In genomic region chr1:62743064-62743694, GRCm38 (mm10) we compare ENCODE assay signal across 8 mouse cellular contexts. TPM values are rescaled to one million over a fixed set of nuclear protein-coding genes. Genes with fewer than 3 reads are reported as not detected.
A peak's percentile ranks its signal among the peaks of the same experiment; 100 is the strongest.
DNase-seq lines count a peak whose midpoint lies in the region; ATAC-seq and TF ChIP-seq lines count a peak whose summit lies in the region.
"Had no signal": no experiment of that assay in that cellular context is flagged by ENCODE, and none has a peak within 500 bp of the region (broad histone marks: within the 10 kb centered on the region; RNA-seq: fewer than 3 reads in every experiment).

No protein-coding gene starts in this region.

- no peaks in the 10 kb centered on the region for H3K36me3 ChIP-seq in testis, adult 2 months (ENCODE audit: control insufficient read depth, insufficient read depth, low read length)
- peaks cover 40% of the 10 kb centered on the region; the same call in 1 of the 2 replicates for H3K36me3 ChIP-seq in embryonic facial prominence, embryonic 15.5 days
- peaks cover 71% of the 10 kb centered on the region for H3K36me3 ChIP-seq in limb, embryonic 13.5 days

- DNase-seq in testis, postnatal 10 days (ENCODE audit: low spot score), result no peak
- DNase-seq in urinary bladder, adult 2 months (ENCODE audit: low spot score), result no peak
- DNase-seq in spleen, postnatal 36 days (ENCODE audit: low spot score in 2 of 2), result no peak
- DNase-seq in cerebellum, postnatal 36 days, result no peak

- no peak overlapping the region for H3K27ac ChIP-seq in testis, adult 2 months (ENCODE audit: control insufficient read depth, insufficient read depth, low read depth, low read length)
- no peak overlapping the region for H3K27ac ChIP-seq in embryonic facial prominence, embryonic 15.5 days (replicated peaks)
- no peak overlapping the region for H3K27ac ChIP-seq in limb, embryonic 13.5 days
- H3K27ac ChIP-seq: heart, embryonic 13.5 days had no signal

- TF ChIP-seq POLR2A in testis, adult 2 months (IDR thresholded peaks at IDR 0.05; ENCODE audit: control insufficient read depth, low read depth, low read length), result no peak

- no peak overlapping the region for H3K9ac ChIP-seq in embryonic facial prominence, embryonic 15.5 days
- no peak overlapping the region for H3K9ac ChIP-seq in limb, embryonic 13.5 days
- H3K9ac ChIP-seq: heart, embryonic 13.5 days had no signal

- 32% methylated on average over 8 of the region's 8 CpGs for WGBS in embryonic facial prominence, embryonic 15.5 days
- WGBS in limb, embryonic 13.5 days, result 30% methylated on average over 8 of the region's 8 CpGs

- no peak overlapping the region for H3K4me2 ChIP-seq in embryonic facial prominence, embryonic 15.5 days (replicated peaks)
- no peak overlapping the region for H3K4me2 ChIP-seq in limb, embryonic 13.5 days (replicated peaks)
- H3K4me2 ChIP-seq: heart, embryonic 13.5 days had no signal

- 0 out of 2 replicates have a peak, but pooled peaks have one; percentile 35 for ATAC-seq in embryonic facial prominence, embryonic 15.5 days (ENCODE audit: insufficient number of reproducible peaks, low FRiP score, low TSS enrichment, low read depth)
- ATAC-seq in limb, embryonic 13.5 days (ENCODE audit: low FRiP score, low read depth), result 0 out of 2 replicates have a peak, but pooled peaks have one; percentile 24

- H3K27me3 ChIP-seq in testis, adult 2 months (ENCODE audit: control insufficient read depth, insufficient read depth, low read length), result no peaks in the 10 kb centered on the region
- H3K27me3 ChIP-seq in embryonic facial prominence, embryonic 15.5 days, result no peaks in the 10 kb centered on the region
- no peaks in the 10 kb centered on the region for H3K27me3 ChIP-seq in limb, embryonic 13.5 days
- H3K27me3 ChIP-seq: heart, embryonic 13.5 days had no signal

- no peak for TF ChIP-seq CTCF in testis, adult 2 months (IDR thresholded peaks at IDR 0.05; ENCODE audit: control insufficient read depth, insufficient read depth, insufficient replicate concordance, low read depth, low read length)

- H3K4me3 ChIP-seq in testis, adult 2 months (ENCODE audit: control insufficient read depth, low read depth, low read length), result peak overlapping the region; percentile 25
- H3K4me3 ChIP-seq in embryonic facial prominence, embryonic 15.5 days (replicated peaks), result no peak overlapping the region
- H3K4me3 ChIP-seq in limb, embryonic 13.5 days, result no peak overlapping the region
- H3K4me3 ChIP-seq: heart, embryonic 13.5 days had no signal

- peaks cover 5% of the 10 kb centered on the region for H3K4me1 ChIP-seq in testis, adult 2 months (ENCODE audit: control insufficient read depth, insufficient read depth, low read length)
- peaks cover 23% of the 10 kb centered on the region for H3K4me1 ChIP-seq in embryonic facial prominence, embryonic 15.5 days
- H3K4me1 ChIP-seq in limb, embryonic 13.5 days, result peaks cover 10% of the 10 kb centered on the region; the same call in 1 of the 2 replicates

- H3K9me3 ChIP-seq in embryonic facial prominence, embryonic 15.5 days (replicated peaks), result no peaks in the 10 kb centered on the region
- no peaks in the 10 kb centered on the region for H3K9me3 ChIP-seq in limb, embryonic 13.5 days
- H3K9me3 ChIP-seq: heart, embryonic 13.5 days had no signal

RNA-seq across cellular contexts. Expression of gene Nrp2, which starts 40.1 kb away (rescaled TPM):
- 2.0 and 2.7 TPM in 2 replicates for polyA plus RNA-seq in testis, adult 2 months (2012; rRNA removed)
- polyA plus RNA-seq in embryonic facial prominence, embryonic 15.5 days (2015; fragmentation: Nextera tagmentation; extraction: Ambion mirVana), result 49.9 and 50.0 TPM in 2 replicates
- polyA plus RNA-seq in limb, embryonic 13.5 days (2015; fragmentation: Nextera tagmentation; extraction: Ambion mirVana), result 39.6 and 40.4 TPM in 2 replicates
- 114 and 146 TPM in 2 replicates for polyA plus RNA-seq in urinary bladder, adult 2 months (2012; rRNA removed)

Comparison
In these comparisons a context has a peak if more than half of its experiments do, and no peak if none do; other contexts are left out.
1. RNA of gene Nrp2, which starts 40.1 kb away (polyA plus RNA-seq): 114 to 146 TPM in urinary bladder, adult 2 months, 49.9 to 50.0 TPM in embryonic facial prominence, embryonic 15.5 days and 39.6 to 40.4 TPM in limb, embryonic 13.5 days; 2.0 to 2.7 TPM in testis, adult 2 months; every median in the first group is over 10 times any median in the second.